Mouse (Mus musculus) limb, embryonic 13.5 days (tissue): ENCODE results near the gene Pla2g4b. TPM values are rescaled to one million over a fixed set of nuclear protein-coding genes. Genes with fewer than 3 reads are reported as not detected.

Source experiments
- ATAC-seq: fragments of 200-750 bp; cut with Nextera tagmentation; 2 replicates; pipeline ENCODE4 v1.8.0; 2017; ENCODE audit warnings: low read depth, moderate number of reproducible peaks, moderate TSS enrichment; ENCODE audit not compliant: low FRiP score
- H3K27ac ChIP-seq: fragments of 300-500 bp; sonication (generic); 2 replicates; pipeline ENCODE4 v1.5.1; 2015; ENCODE audit warnings: inconsistent platforms, mild to moderate bottlenecking, moderate library complexity
- H3K27me3 ChIP-seq: fragments of 300-500 bp; sonication (generic); 2 replicates; pipeline ENCODE4 v1.6.1; 2015; ENCODE audit warnings: mild to moderate bottlenecking, inconsistent platforms
- H3K36me3 ChIP-seq: fragments of 300-500 bp; sonication (generic); 2 replicates; pipeline ENCODE4 v1.6.1; 2015; ENCODE audit warnings: inconsistent platforms, mild to moderate bottlenecking, moderate library complexity
- H3K4me1 ChIP-seq: fragments of 300-500 bp; sonication (generic); 2 replicates; pipeline ENCODE4 v1.6.1; 2015; ENCODE audit warnings: inconsistent platforms
- H3K4me2 ChIP-seq: fragments of 300-500 bp; sonication (generic); replicated peaks from 2 replicates; pipeline ENCODE4 v1.6.1; 2015; ENCODE audit warnings: inconsistent platforms, mild to moderate bottlenecking, moderate library complexity
- H3K4me3 ChIP-seq: fragments of 300-500 bp; sonication (generic); 2 replicates; pipeline ENCODE4 v1.5.1; 2015; ENCODE audit warnings: moderate library complexity, mild to moderate bottlenecking, inconsistent platforms
- H3K9ac ChIP-seq: fragments of 300-500 bp; sonication (generic); 2 replicates; pipeline ENCODE4 v1.6.1; 2015; ENCODE audit warnings: mild to moderate bottlenecking, inconsistent platforms
- H3K9me3 ChIP-seq: fragments of 300-500 bp; sonication (generic); 2 replicates; pipeline ENCODE4 v1.6.1; 2016; ENCODE audit warnings: inconsistent platforms
- WGBS: fragments of 180-500 bp; shearing (Covaris S2); methylation state at CpG from one replicate; pipeline ENCODE4 v1.1.7; 2015; 5-methylcytosine and 5-hydroxymethylcytosine counted together
- polyA plus RNA-seq: library from polyadenylated mRNA; unstranded; fragments of >200 nt; fragmentation: Nextera tagmentation; extraction: Ambion mirVana; gene quantifications from 2 replicates; pipeline ENCODE4 v1.2.1, GENCODE M21; 2015

Gene Pla2g4b
- 2.4 and 3.2 TPM in 2 replicates for polyA plus RNA-seq

GRCm38 (mm10) chr2:120032726-120033467 is at the start of gene Pla2g4b:
Gene Pla2g4b, plus strand, starts transcription at chr2:120033417.
- Histone ChIP-seq H3K9me3 (no peaks in the 10 kb centered on the region), H3K4me2 (no peak within 1 kb of the TSS), H3K36me3 (peaks cover 78% of the 10 kb centered on the region), H3K27ac (no peak within 1 kb of the TSS), H3K4me1 (peaks cover 7% of the 10 kb centered on the region), H3K4me3 (no peak within 1 kb of the TSS), H3K9ac (no peak within 1 kb of the TSS), H3K27me3 (no peaks in the 10 kb centered on the region)
- 85% methylated on average over 12 of the region's 12 CpGs for WGBS
- no peak for ATAC-seq

- Histone ChIP-seq H3K27ac (no peak overlapping the region), H3K4me1 (0 out of 2 replicates have a peak, but pooled peaks cover 3% of the 10 kb centered on the region), H3K4me3 (no peak overlapping the region), H3K27me3 (no peaks in the 10 kb centered on the region), H3K9me3 (no peaks in the 10 kb centered on the region), H3K9ac (no peak overlapping the region), H3K4me2 (no peak overlapping the region), H3K36me3 (peaks cover 13% of the 10 kb centered on the region)
- WGBS, result 64% methylated on average over 8 of the region's 8 CpGs
- no peak for ATAC-seq
These were observed 47.3 kb upstream of the Pla2g4b start for GRCm38 (mm10) chr2:119985871-119986270.

GRCm38 (mm10) chr2:119986369-119986768 is 46.8 kb upstream of the Pla2g4b start:
- Histone ChIP-seq H3K36me3 (peaks cover 10% of the 10 kb centered on the region), H3K9ac (no peak overlapping the region), H3K4me1 (0 out of 2 replicates have a peak, but pooled peaks cover 3% of the 10 kb centered on the region), H3K4me3 (no peak overlapping the region), H3K27me3 (no peaks in the 10 kb centered on the region), H3K4me2 (no peak overlapping the region), H3K27ac (no peak overlapping the region), H3K9me3 (no peaks in the 10 kb centered on the region)
- ATAC-seq, result no peak
- WGBS, result 78% methylated on average over 6 of the region's 6 CpGs

- Histone ChIP-seq H3K27ac (no peak overlapping the region), H3K4me3 (no peak overlapping the region), H3K4me1 (no peaks in the 10 kb centered on the region), H3K9me3 (no peaks in the 10 kb centered on the region), H3K4me2 (no peak overlapping the region), H3K9ac (no peak overlapping the region), H3K27me3 (no peaks in the 10 kb centered on the region), H3K36me3 (peaks cover 7% of the 10 kb centered on the region)
- 92% methylated on average over 2 of the region's 2 CpGs for WGBS
- ATAC-seq, result no peak
These were observed 45.8 kb upstream of the Pla2g4b start for GRCm38 (mm10) chr2:119987441-119987840.

GRCm38 (mm10) chr2:119988952-119989351 is 44.3 kb upstream of the Pla2g4b start:
- peaks cover 3% of the 10 kb centered on the region; the same call in 1 of the 2 replicates for H3K4me1 ChIP-seq

GRCm38 (mm10) chr2:119990881-119991280 is 42.3 kb upstream of the Pla2g4b start:
- H3K9me3 ChIP-seq, result no peaks in the 10 kb centered on the region
- H3K27ac ChIP-seq, result no peak overlapping the region
- WGBS, result 83% methylated on average over 6 of the region's 6 CpGs

More at GRCm38 (mm10) chr2:119988952-119989351, 44.3 kb upstream of the Pla2g4b start:
- WGBS, result 89% methylated on average over 4 of the region's 4 CpGs
- Histone ChIP-seq H3K27ac (no peak overlapping the region), H3K36me3 (peaks cover 5% of the 10 kb centered on the region; the same call in 1 of the 2 replicates), H3K9ac (no peak overlapping the region), H3K4me2 (no peak overlapping the region), H3K4me3 (no peak overlapping the region), H3K27me3 (no peaks in the 10 kb centered on the region), H3K9me3 (no peaks in the 10 kb centered on the region)
- ATAC-seq, result no peak

GRCm38 (mm10) chr2:119992349-119992748 is 40.9 kb upstream of the Pla2g4b start:
- Histone ChIP-seq H3K36me3 (peaks cover 5% of the 10 kb centered on the region; the same call in 1 of the 2 replicates), H3K27ac (no peak overlapping the region), H3K4me3 (no peak overlapping the region), H3K9ac (no peak overlapping the region), H3K4me1 (peaks cover 35% of the 10 kb centered on the region), H3K27me3 (no peaks in the 10 kb centered on the region), H3K9me3 (no peaks in the 10 kb centered on the region), H3K4me2 (no peak overlapping the region)
- WGBS, result 77% methylated on average over 2 of the region's 2 CpGs
- ATAC-seq, result no peak

More at GRCm38 (mm10) chr2:119990881-119991280, 42.3 kb upstream of the Pla2g4b start:
- H3K4me2 ChIP-seq, result no peak overlapping the region
- H3K9ac ChIP-seq, result no peak overlapping the region
- H3K36me3 ChIP-seq, result peaks cover 5% of the 10 kb centered on the region; the same call in 1 of the 2 replicates
- no peak for ATAC-seq
- peaks cover 20% of the 10 kb centered on the region for H3K4me1 ChIP-seq
- H3K27me3 ChIP-seq, result no peaks in the 10 kb centered on the region
- H3K4me3 ChIP-seq, result no peak overlapping the region

GRCm38 (mm10) chr2:119993515-119993914 is 39.7 kb upstream of the Pla2g4b start:
- no peak overlapping the region for H3K27ac ChIP-seq

GRCm38 (mm10) chr2:119994839-119995238 is 38.4 kb upstream of the Pla2g4b start:
- Histone ChIP-seq H3K9me3 (no peaks in the 10 kb centered on the region), H3K36me3 (peaks cover 19% of the 10 kb centered on the region), H3K4me2 (peak overlapping the region; percentile 41; the same call in 1 of the 2 replicates), H3K27ac (peak overlapping the region; percentile 96), H3K27me3 (no peaks in the 10 kb centered on the region), H3K9ac (no peak overlapping the region), H3K4me1 (peaks cover 42% of the 10 kb centered on the region), H3K4me3 (no peak overlapping the region)
- no peak for ATAC-seq
- 84% methylated on average over 6 of the region's 6 CpGs for WGBS

More at GRCm38 (mm10) chr2:119993515-119993914, 39.7 kb upstream of the Pla2g4b start:
- Histone ChIP-seq H3K4me2 (no peak overlapping the region), H3K9me3 (no peaks in the 10 kb centered on the region), H3K36me3 (peaks cover 12% of the 10 kb centered on the region), H3K4me3 (no peak overlapping the region), H3K9ac (no peak overlapping the region), H3K27me3 (no peaks in the 10 kb centered on the region), H3K4me1 (peaks cover 42% of the 10 kb centered on the region)
- WGBS, result 60% methylated on average over 2 of the region's 2 CpGs
- ATAC-seq, result no peak

GRCm38 (mm10) chr2:119995391-119996281 is 37.6 kb upstream of the Pla2g4b start:
- H3K4me3 ChIP-seq, result no peak overlapping the region
- no peaks in the 10 kb centered on the region for H3K27me3 ChIP-seq
- no peak overlapping the region for H3K9ac ChIP-seq
- WGBS, result 14% methylated on average over 9 of the region's 9 CpGs
- ATAC-seq, result peak; percentile 88
- H3K9me3 ChIP-seq, result no peaks in the 10 kb centered on the region
- H3K4me2 ChIP-seq, result peak overlapping the region; percentile 41
- H3K36me3 ChIP-seq, result peaks cover 19% of the 10 kb centered on the region
- H3K27ac ChIP-seq, result peak overlapping the region; percentile 96
- peaks cover 43% of the 10 kb centered on the region for H3K4me1 ChIP-seq

GRCm38 (mm10) chr2:119997354-119997753 is 35.9 kb upstream of the Pla2g4b start:
- 0 out of 2 replicates have a peak overlapping the region, but pooled peaks have one; percentile 96 for H3K27ac ChIP-seq
- no peak overlapping the region for H3K4me3 ChIP-seq
- no peaks in the 10 kb centered on the region for H3K27me3 ChIP-seq
- ATAC-seq, result no peak
- peaks cover 14% of the 10 kb centered on the region for H3K36me3 ChIP-seq
- WGBS, result 89% methylated on average over 4 of the region's 4 CpGs
- no peaks in the 10 kb centered on the region for H3K9me3 ChIP-seq
- H3K4me2 ChIP-seq, result no peak overlapping the region
- peaks cover 49% of the 10 kb centered on the region for H3K4me1 ChIP-seq
- H3K9ac ChIP-seq, result no peak overlapping the region

- Histone ChIP-seq H3K27ac (no peak overlapping the region), H3K9ac (no peak overlapping the region), H3K27me3 (no peaks in the 10 kb centered on the region), H3K4me3 (no peak overlapping the region), H3K9me3 (no peaks in the 10 kb centered on the region), H3K4me1 (peaks cover 40% of the 10 kb centered on the region), H3K36me3 (peaks cover 23% of the 10 kb centered on the region), H3K4me2 (no peak overlapping the region)
- 95% methylated on average over 2 of the region's 2 CpGs for WGBS
- ATAC-seq, result no peak
These were observed 33.5 kb upstream of the Pla2g4b start for GRCm38 (mm10) chr2:119999731-120000130.
